Mouse (Mus musculus): ENCODE results near the gene Fam107b.

Fam107b gene

GRCm38 (mm10) chr2:3608868-3609854, 38.9 kb downstream of the Fam107b start:
- DNase-seq, result no peak

- DNase-seq, result no peak
Observed at GRCm38 (mm10) chr2:3618446-3618845, 48.2 kb downstream of the Fam107b start.

GRCm38 (mm10) chr2:3621568-3621967, 51.3 kb downstream of the Fam107b start:
- DNase-seq, result no peak

- DNase-seq, result no peak
Observed at GRCm38 (mm10) chr2:3622158-3622557, 51.9 kb downstream of the Fam107b start.

- no peak for DNase-seq
Observed at GRCm38 (mm10) chr2:3623207-3623980, 53.1 kb downstream of the Fam107b start.

GRCm38 (mm10) chr2:3623981-3624584, 53.8 kb downstream of the Fam107b start:
- no peak for DNase-seq

- no peak for DNase-seq
Observed at GRCm38 (mm10) chr2:3629096-3629495, 58.8 kb downstream of the Fam107b start.

GRCm38 (mm10) chr2:3629741-3630140, 59.5 kb downstream of the Fam107b start:
- DNase-seq, result no peak

- DNase-seq, result no peak
Observed at GRCm38 (mm10) chr2:3630769-3631477, 60.6 kb downstream of the Fam107b start.

GRCm38 (mm10) chr2:3633137-3633536, 62.8 kb downstream of the Fam107b start:
- no peak for DNase-seq

- DNase-seq, result no peak
Observed at GRCm38 (mm10) chr2:3636771-3637170, 66.5 kb downstream of the Fam107b start.

GRCm38 (mm10) chr2:3641001-3641770, 70.9 kb downstream of the Fam107b start:
- DNase-seq, result no peak

GRCm38 (mm10) chr2:3642949-3643348, 72.7 kb downstream of the Fam107b start:
- no peak for DNase-seq

- DNase-seq, result no peak
Observed at GRCm38 (mm10) chr2:3645741-3646140, 75.5 kb downstream of the Fam107b start.

- no peak for DNase-seq
Observed at GRCm38 (mm10) chr2:3649171-3649570, 78.9 kb downstream of the Fam107b start.

- no peak for DNase-seq
Observed at GRCm38 (mm10) chr2:3654606-3655005, 84.3 kb downstream of the Fam107b start.

- DNase-seq, result no peak
Observed at GRCm38 (mm10) chr2:3656091-3656490, 85.8 kb downstream of the Fam107b start.

- no peak for DNase-seq
Observed at GRCm38 (mm10) chr2:3656834-3657233, 86.5 kb downstream of the Fam107b start.

GRCm38 (mm10) chr2:3657376-3657775, 87.1 kb downstream of the Fam107b start:
- no peak for DNase-seq

- peak; percentile 20 for DNase-seq
Observed at GRCm38 (mm10) chr2:3657811-3658730, 87.8 kb downstream of the Fam107b start.

GRCm38 (mm10) chr2:3658900-3659299, 88.6 kb downstream of the Fam107b start:
- no peak for DNase-seq
